Mouse (Mus musculus) ovary, adult 18-20 months (tissue): Measurements from ENCODE around the gene Epop.

Experiments
- DNase-seq: peaks from one replicate; pipeline ENCODE4 v3.0.0; 2022; ENCODE audit warnings: low spot score, mixed read lengths

The Epop gene

DNA sequence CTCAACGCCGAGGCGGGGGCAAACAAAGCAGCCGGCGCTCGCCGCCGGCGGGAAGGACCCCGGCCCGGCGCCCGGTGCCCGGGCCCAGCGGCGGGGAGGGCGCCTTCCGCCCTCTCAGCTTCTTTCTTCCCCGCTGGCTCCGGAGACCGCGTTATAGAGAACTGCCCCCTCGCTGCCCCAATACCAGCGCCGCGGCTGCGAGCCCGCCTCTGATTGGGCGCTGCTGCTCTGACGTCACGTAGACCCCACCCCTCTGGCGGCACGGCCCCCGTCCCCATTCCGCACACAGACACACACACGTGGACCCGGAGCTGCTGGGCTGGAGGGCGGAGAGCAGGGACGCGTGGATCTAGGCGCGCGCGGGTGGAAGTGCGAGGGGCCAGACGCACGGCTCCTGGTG lies at the start of gene Epop:
Epop (minus strand) TSS at position 127 of the 400 bp plus-strand sequence.
- peak; percentile 87 for DNase-seq

DNA sequence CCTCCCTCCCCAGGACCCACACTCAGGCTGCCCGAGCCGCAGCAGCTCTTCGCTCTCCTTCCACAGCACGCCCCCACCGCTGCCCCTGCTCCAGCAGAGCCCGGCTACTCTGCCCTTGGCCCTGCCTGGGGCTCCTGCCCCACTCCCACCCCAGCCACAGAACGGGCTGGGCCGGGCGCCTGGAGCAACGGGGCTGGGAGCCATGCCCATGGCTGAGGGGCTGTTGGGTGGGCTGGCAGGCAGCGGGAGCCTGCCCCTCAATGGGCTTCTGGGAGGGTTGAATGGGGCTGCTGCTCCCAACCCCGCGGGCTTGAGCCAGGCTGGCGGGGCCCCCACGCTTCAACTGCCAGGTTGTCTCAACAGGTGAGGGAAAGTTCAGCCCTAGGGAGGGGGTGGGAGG lies 48.8 kb upstream of the Epop start:
- no peak for DNase-seq

DNA sequence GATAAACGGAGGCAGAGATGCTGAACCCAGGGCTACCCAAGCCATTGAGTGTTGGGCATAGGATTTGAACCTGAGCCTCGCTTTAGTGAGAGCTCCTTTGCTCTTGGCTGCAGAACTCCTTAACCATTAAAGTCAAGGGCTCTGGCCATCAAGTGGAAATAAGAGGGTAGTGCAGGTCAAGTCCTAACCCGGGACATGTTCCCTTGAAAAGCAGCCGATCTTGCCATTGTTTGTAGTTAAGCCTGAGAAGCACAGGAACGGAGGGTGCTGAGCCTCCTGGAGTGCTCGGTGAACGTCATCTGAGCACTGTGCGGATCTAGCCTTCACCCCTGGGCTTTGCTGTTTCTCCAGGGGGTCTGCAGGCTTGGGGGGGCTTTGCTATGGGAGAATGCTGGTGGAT lies 48.3 kb upstream of the Epop start:
- no peak for DNase-seq

DNA sequence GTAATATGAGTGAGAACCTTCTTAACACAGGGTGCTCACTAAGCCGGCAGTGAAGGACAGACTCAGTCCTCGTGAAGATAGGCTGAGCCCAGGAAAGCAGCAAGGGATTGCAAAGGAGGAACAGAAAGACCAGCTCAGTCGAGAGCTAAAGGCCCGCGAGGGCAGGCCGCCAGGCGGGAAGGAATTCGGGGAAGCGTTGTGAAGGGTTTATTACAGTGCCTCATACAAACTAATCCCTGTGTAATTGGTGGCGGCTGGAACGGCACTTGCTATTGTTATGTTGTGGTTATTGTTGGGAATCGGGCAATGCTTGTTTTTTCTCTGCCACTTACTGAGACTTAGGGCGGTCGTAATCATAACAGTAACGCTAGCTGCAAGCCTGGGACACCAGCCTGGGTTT lies 47.9 kb upstream of the Epop start:
- DNase-seq: no peak

DNA sequence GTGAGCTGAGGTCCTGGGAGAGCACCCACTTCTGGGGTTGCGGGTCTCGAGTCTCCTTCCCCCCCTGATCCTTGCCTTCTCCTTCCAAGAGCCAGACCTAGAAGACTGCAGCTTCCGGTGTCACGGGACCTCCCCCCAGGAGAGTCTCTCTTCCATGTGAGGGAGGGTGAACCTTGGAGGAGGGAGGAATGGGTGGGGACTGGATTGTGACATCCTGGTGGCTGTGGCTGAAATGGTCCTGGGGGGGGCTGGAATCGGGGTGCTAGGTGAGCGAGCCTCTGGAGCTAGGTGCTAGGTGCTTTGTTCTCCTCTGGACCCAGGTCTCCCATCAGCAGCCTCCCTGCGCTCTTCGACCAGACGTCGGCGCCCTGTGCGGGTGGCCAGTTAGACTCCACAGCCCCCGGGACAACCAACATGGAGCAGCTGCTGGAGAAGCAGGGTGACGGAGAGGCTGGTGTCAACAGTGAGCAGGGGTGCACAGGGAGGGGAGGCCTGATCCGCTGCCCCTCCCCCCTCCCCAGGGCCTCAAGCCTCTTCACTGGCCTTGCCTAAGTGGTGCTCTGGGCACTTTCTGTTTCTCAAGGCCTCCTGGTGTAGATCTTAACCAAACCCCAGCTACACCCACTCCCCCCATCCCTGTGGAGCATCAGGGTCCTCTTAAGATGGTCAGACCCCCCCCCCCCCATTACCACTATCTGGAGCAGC lies 46.7 kb upstream of the Epop start:
- DNase-seq: no peak

DNA sequence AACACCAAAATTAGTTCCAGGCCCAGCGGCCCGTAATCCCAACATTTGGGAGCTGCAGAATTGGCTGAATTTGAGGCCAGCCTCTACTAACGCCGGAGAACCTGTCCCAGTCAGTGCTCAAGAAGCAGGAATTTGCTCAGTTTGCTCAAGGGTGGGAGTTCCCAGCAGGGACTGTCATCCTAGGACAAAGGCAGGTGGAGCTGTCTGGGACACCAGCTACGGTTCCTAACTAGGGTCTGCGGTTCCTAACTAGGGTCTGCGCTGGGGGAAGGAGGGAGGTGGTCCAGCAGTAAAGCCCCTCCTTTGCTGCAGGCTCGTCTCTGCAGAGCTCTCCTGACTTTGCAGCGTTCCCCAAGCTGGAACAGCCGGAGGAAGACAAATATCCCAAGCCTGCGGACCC lies 43.6 kb upstream of the Epop start:
- DNase-seq: no peak

DNA sequence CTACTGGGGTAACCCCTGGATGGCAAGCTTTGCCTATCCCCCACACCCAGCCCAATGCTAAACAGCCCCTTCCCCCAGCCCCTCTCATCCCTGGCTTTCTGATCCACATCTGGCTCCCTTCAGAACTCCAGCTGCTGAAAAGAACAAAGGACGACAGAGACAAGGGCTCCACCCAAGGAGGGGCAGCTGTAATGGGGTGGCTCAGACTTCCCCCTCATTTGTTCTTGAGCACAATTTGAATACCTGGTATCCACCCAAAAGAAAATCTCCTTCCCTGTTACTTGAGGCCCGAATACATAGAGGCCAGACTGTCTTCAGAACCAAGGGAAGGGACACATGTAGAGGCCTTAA lies 41.6 kb upstream of the Epop start:
- DNase-seq: no peak

DNA sequence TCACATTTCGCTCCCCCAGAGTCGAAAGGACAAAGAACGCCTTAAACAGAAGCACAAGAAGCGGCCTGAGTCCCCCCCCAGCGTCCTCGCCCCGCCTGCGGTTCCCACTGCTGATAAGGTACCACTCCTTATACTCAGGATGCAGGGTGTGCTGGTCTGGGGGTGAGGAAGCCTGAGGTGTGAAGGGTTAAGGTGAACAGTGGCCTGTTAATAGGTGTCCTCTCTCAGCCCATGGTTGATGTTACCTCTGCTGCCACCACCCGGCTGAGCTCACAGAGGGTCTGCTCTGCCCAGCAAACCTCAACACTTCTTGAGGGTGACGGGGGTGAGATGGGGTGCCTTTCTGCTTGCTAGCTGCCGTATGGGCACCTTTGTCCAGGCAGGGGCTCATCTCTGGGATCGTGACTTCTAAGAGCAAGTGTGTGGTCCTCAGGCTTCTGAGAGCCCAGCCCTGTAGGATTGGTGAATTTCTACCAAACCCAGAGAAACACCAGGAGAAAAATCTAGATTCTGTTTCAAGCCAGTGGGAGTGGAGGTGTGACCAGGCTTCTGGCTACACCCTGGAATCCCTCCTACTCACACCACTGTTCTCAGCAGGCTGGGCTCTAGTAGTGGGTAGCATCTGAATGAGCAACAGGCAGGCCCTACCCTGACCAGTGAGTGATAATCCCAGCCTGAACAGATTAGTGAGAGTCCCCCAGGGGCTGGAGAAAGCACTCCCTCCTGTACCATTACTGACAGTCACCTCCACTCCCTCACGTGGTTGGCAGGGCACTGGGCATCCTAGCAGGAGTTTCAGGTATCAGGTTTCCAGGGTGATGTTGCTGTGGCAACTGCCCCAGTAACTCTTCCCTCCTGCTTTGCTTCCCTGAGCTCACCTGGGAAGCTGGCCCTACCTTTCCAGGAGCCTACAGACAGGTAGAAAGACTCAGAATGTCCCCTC lies 41.0 kb upstream of the Epop start:
- DNase-seq: no peak

DNA sequence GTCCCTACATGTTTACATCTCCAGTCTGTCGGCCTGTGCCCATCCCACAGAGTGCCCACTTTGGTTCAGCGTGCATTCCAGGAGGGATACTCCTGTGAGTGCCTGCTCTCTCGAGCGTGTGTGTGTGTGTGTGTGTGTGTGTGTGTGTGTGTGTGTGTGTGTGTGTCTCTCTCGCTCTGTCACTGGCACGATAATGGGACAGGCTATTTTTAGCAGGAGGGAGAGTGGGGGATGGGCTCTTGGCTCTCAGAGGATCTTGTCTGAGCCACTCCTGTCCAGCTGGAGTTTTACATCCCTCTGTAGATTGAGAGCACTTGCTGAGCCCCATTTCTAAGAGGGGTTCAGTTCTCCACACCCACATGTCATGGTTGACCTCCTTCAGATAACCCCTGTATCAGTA lies 40.3 kb upstream of the Epop start:
- DNase-seq: no peak

DNA sequence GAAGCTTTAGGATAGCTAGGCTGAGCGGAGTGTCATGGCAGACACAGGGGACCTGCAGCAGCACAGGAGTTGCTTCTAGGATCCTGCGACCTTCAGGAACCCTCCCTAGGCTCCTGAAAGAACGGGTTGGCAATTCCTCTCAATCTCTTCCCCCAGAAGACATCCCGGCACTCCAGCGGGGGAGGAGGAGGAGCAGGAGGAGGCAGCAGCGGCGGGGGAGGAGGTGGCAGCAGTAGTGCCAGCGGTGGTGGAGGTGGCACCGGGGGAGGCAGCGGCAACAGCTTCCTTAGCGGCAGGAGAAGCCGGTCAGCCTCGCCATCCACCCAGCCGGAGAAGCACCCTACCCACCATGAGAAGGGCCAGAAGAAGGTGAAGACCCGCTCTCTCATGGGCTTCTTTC lies 39.8 kb upstream of the Epop start:
- no peak for DNase-seq

DNA sequence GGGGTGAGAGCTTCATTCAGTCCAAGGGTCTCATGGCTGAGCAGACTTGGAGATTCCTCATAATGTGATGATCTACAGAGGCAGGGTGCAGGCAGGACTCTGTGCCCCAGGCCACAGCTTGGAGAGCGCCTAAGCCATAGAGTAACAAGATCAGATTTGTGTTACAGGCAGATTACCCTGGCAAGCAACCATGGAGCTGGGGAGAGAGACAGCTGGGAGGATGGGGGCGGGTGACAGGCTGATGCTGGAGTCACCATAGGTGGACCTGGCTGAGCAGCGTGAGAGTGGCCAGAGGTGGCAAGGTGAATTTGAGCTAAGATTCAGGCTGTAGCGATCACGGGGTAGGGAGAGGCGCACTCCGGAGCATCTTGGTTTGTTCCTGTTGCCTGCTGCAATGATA lies 38.7 kb upstream of the Epop start:
- DNase-seq: no peak

DNA sequence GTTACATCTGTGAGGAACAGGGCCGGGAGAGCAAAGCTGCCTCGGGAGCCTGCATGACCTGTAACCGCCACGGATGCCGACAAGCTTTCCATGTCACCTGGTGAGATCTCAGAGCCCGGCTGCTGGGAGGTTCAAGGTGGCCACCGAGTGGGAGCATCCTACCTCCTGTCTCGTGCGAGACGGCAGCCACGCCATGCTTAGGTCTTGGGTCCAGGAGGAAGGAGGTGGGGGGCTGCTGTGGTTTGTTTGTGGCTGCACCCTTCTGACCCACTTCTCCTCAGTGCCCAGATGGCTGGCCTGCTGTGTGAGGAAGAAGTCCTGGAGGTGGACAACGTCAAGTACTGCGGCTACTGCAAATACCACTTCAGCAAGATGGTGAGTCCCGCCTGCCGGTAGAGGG lies 37.3 kb upstream of the Epop start:
- no peak for DNase-seq

DNA sequence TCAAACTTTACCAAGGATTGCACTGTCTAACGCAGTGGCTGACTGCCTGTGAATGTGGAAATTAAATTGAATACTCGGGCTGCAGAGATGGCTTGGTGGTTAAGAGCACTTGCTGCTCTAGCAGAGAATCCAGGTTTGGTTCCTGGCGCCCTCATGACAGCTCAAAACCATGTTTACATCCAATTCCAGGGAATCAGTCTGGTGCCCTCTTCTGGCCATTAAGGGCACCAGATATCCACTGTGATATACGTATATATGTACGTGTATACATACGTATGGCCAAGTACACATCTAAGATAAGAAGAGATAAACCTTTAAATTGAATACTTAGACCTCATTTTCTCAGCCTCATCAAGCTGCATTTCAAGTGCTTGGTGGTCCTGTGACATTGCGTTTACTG lies 36.7 kb upstream of the Epop start:
- DNase-seq: no peak

DNA sequence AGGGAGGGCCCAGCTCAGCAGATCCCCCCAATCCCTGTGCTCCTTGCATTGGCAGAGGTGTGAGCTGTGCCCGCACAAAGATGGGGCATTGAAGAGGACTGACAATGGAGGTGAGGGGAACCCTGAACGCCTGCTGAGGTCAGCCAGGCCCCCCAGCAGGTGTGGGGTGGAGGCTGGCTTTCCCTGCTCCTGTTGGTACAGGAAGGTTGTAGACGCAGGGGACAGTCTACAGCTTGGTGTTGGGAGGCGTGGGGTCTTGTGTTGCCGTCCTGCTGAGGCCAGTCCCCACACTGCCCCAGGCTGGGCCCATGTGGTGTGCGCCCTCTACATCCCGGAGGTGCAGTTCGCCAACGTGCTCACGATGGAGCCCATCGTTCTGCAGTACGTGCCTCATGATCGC lies 35.9 kb upstream of the Epop start:
- no peak for DNase-seq

DNA sequence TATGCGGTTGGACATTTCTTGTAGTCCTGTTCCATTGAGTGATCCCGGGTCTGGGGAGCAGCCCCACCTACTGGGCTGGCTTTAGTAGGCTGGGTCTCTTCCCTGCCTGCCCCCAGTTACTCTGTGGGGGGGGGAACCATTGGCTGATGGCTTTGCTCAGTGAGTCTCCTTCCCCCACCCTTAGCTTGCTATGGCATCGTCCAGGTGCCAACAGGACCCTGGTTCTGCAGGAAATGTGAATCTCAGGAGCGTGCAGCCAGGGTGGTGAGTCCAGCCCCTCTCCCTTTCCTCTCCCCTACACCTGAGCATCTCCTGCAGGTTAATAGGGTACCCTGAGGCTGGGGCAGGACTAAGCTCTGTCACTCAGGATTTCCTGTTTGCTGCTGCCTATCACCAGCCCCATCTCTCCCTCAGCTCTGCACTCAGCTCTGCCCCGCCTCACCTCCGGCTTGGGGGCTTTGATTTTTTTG lies 35.3 kb upstream of the Epop start:
- no peak for DNase-seq

DNA sequence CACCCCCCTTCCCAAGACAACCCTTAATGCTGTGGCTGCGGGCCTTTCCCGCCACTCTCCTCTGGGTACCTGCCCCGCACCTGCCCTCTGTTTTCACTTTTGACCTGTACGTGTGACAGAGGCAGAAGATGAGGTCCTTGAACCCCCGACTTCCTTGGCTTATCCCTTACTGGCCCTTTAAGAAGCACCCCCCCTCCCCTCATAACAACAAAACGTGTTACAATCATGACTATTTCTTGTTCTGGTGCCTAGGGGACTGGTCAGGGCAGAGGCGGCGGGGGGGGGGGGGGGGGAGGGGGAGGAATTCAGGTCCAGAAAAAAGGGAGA lies 34.8 kb upstream of the Epop start:
- no peak for DNase-seq

DNA sequence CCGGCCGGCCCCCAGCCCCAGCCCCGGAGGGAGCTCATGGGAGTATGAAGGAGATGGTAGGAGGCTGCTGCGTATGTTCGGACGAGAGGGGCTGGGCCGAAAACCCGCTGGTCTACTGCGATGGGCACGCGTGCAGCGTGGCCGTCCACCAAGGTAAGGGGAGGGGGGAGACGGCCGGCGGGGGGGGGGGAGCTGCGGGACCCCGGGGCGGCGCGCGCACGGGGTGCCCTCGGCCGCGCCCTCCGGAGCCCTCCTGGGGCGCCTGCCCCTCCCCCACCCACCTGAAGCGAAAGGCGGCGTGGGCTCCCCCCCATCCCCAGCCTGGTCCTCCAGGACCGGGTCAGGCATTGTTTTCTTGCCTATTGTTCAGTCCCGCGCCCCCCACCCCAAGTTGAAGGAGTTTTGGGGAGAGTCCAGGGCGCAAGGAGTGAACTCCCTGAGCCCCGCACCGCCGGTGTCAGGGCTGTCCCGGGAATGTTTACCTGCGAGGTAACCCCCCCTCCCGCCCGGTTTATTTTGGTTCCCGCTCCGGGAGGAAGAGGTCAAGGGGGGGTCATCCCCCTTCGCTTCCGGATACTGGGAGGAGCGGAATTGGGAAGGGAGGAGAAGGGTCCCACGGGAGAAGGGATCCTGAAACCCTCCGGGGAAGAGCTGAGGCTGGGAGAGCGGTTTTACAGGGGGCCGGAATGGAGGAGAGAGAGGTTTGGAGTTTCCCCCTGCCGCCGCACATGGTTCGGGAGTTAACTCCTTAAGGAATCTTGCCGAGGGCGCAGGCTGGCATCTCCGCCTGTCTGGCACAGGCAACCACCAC lies 34.2 kb upstream of the Epop start:
- no peak for DNase-seq

DNA sequence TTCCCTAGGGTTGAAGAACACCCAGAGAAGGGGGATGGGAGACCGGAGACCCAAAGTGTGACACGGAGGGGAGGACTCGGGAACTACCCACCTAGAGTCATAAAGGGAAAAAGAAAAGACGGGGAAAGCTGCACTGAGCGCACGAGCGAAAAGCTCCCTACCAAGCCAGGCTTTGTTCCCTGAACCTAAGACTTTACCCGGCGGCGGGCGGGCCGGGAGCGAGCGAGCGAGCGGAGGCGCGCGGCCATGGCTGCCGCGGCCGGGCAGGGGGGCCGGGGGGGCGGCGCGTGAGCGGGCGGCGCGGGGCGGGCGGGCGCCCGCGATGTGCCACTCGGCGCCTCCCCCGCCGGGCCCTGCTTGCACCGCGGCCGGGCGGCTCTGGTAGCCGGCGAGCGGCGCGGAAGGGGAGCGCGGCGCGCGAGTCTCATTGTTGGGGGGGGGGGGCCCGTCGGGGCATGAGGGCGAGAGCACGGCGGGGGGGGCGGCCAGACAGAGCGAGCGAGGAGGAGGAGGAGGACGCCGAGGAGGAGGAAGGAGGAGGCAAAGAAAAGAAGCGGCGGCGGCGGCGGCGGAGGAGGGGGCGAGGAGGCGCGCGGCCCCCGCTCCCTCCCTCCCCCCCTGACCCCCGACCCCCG lies 33.5 kb upstream of the Epop start, which contains the start of gene Mllt6:
Mllt6 (plus strand) TSS at position 522 of the 635 bp plus-strand sequence.
- DNase-seq: peak; percentile 62

DNA sequence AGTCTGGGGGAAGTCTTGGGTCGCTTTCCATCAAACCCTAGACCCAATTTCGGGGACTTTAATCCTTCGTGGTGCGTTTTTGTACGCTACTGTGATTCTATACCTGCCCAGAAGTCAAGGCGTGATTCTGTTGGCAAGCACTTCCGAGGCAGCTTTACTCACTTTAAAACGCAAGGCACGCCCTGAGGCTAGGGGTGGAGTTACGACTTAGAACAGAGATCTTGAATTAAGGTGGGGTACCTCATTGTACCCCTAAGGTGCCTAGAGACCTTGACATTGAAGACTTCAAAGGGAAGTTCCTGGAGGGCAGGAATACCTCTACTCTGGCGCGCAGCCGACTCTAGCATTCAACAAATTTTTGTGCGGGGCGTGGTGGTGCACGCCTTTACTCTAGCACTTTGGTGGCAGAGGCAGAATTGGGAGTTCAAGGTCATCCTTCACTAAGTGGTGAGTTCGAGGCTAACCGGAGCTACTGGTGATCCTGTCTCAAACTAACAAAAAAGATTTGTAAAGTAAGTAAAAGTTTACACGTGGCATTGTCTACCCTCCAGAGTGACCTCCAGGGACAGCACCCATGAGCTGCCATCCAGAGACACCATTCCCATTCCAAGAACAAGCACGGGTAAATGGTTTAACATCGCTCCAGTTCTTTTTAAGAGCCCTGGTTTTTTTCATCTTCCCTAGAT lies 32.8 kb upstream of the Epop start:
- no peak for DNase-seq

DNA sequence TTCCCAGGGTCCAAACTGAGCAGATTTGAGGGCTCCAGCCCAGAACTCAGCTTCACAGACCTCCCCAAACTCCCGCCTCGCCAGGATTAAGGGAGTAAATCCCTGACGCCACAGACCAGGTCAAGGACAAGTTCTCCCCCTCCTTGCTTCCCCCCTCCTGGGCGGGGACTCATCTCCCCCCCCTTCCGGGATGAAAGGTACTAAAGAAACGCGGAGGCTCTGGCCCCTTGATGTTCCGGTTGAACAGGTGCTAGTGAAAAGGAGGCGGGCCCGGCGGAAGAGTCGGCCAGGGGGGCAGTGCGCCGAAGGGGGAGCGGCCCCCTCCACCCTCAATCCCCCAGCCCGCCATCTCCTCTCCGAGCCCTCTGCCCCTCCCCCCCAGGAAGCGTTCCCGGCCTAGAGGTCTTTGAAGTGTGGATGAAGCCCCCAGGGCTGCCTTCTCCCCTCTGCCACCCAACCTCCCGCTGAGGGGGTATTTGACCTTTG lies 32.2 kb upstream of the Epop start:
- DNase-seq: peak; percentile 66
